Mouse (Mus musculus): Measurements from ENCODE around the gene Zbtb16. TPM values are rescaled to one million over a fixed set of nuclear protein-coding genes. Genes with fewer than 3 reads are reported as not detected.

Zbtb16 gene
- total and polyA plus RNA-seq, 2 experiments from 2014 or later, result 6.8 to 13.5 TPM

DNA sequence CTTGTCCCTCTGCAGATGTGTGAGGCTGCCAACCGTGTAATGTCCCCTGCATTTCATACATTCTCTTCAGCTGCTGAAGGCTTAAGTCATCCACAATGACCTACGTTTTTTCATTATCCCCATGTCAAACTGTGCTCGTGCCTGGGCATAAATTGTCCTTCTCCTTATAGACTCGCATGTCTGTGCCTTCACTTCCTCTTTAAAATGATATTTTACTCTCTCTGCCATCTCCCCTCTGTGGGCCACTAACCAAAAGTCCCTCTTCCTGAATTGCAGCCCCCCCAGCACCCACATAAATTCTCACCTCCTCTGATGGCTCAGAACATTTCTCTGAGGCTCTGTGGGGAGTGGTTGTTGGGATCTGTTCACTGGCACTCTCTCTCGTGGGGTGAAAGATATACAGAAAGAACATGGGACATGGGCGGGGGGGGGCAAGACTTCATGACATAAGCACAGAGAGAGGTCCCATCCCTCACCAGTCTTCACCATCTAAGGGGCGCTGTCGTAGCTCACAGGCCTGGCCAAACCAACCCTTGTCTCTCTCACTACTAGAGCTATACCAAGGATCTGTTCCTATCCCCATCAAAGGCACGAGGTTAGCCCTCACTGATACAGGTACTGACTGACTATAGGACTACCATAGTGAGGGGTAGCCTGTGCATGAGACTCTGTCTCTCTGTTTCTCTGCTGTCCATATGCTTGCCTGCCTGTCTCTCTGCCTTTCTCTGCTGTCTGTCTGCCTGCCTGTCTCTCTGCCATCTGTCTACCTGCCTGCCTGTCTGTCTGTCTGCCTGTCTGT lies 174.6 kb downstream of the Zbtb16 start:
- ATAC-seq, result no peak
- Histone ChIP-seq H3K9ac (replicated peaks; ENCODE audit: low read length) (no peak overlapping the region), H3K4me2 (ENCODE audit: low read depth, low read length) (no peak overlapping the region), H3K27me3 (ENCODE audit: insufficient read depth, low read length) (peaks cover 1% of the 10 kb centered on the region; the same call in 1 of the 2 replicates), H3K4me1 (ENCODE audit: insufficient read depth, low read length) (peaks cover 15% of the 10 kb centered on the region), H3K27ac (no peak overlapping the region), H3K4me3 (ENCODE audit: low read length) (no peak overlapping the region), H3K36me3 (ENCODE audit: insufficient read depth, low read length) (no peaks in the 10 kb centered on the region), H3K9me3 (ENCODE audit: low read length) (no peaks in the 10 kb centered on the region)
- DNase-seq (ENCODE audit: low spot score), result no peak
- WGBS, result 60% methylated on average over 9 of the region's 9 CpGs
- no peak for TF ChIP-seq CTCF (IDR thresholded peaks at IDR 0.05; ENCODE audit: low read depth)

DNA sequence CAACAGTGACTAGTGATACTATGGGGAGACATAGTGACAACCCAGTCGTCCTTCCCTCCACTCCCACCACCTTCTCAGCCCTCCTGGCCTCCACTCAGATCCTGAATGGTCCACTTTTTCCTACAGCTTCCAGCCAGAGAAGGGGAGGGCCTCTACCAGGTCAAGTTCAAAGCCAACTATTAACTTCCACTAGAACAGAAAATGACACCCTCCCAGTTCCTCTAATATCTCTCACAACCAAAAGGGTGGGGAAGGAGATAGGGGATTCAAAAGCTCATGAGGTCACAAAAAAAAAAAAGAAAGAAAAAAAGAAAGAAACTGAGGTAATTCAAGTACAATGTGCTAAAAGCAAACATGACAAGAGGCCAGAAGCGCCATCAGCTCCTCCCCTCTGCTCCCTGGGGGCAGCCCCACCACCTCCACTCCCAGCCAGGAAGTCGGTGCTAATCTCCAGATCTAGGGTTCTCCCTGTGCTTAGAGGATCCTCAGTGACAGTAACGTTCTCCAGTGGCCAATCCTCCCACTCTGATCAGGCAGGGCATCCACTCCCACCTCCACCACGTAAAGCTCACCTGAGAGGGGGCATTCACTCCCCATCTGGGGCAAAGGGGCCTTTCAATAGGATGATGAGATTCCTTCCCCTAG lies 180.4 kb downstream of the Zbtb16 start:
- Histone ChIP-seq H3K9ac (replicated peaks; ENCODE audit: low read length) (no peak overlapping the region), H3K27me3 (ENCODE audit: insufficient read depth, low read length) (no peaks in the 10 kb centered on the region), H3K4me1 (ENCODE audit: insufficient read depth, low read length) (no peaks in the 10 kb centered on the region), H3K27ac (no peak overlapping the region), H3K4me3 (ENCODE audit: low read length) (no peak overlapping the region), H3K36me3 (ENCODE audit: insufficient read depth, low read length) (no peaks in the 10 kb centered on the region), H3K4me2 (ENCODE audit: low read depth, low read length) (no peak overlapping the region), H3K9me3 (ENCODE audit: low read length) (no peaks in the 10 kb centered on the region)
- WGBS, result 31% methylated on average over 5 of the region's 5 CpGs
- TF ChIP-seq CTCF (IDR thresholded peaks at IDR 0.05; ENCODE audit: low read depth), result no peak
- DNase-seq (ENCODE audit: low spot score) (no peak), ATAC-seq (no peak)

DNA sequence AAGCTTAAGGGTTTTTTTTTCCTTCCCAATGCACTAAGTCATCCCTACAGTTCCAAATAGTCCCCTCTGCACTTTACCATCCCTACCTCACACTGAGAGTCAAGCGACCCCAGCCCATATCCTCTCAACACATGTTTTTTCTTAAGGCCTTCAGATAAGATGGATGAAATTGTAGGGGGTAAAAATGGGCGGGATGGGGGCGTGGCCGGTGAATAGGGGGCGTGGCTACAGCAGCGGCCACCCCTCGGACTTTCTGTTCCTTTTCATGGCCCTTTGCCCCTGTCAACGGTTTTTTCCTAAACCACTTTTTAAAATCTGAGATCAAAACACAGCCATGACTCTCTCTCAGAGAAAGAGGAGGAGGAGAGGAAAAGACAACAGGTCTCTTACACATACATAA lies 181.3 kb downstream of the Zbtb16 start:
- no peak for ATAC-seq
- DNase-seq (ENCODE audit: low spot score), result no peak
- Histone ChIP-seq H3K9ac (replicated peaks; ENCODE audit: low read length) (no peak overlapping the region), H3K4me2 (ENCODE audit: low read depth, low read length) (no peak overlapping the region), H3K27ac (no peak overlapping the region), H3K27me3 (ENCODE audit: insufficient read depth, low read length) (no peaks in the 10 kb centered on the region), H3K4me1 (ENCODE audit: insufficient read depth, low read length) (0 out of 2 replicates have a peak, but pooled peaks cover 4% of the 10 kb centered on the region), H3K4me3 (ENCODE audit: low read length) (no peak overlapping the region), H3K9me3 (ENCODE audit: low read length) (no peaks in the 10 kb centered on the region), H3K36me3 (ENCODE audit: insufficient read depth, low read length) (no peaks in the 10 kb centered on the region)
- no peak for TF ChIP-seq CTCF (IDR thresholded peaks at IDR 0.05; ENCODE audit: low read depth)
- WGBS, result 14% methylated on average over 8 of the region's 8 CpGs

- TF ChIP-seq CTCF (IDR thresholded peaks at IDR 0.05; ENCODE audit: low read depth), result no peak
- DNase-seq (ENCODE audit: low spot score) (no peak), ATAC-seq (no peak)
- H3K9me3 ChIP-seq (ENCODE audit: low read length), result no peaks in the 10 kb centered on the region
- no peak overlapping the region for H3K9ac ChIP-seq (replicated peaks; ENCODE audit: low read length)
- H3K36me3 ChIP-seq (ENCODE audit: insufficient read depth, low read length), result no peaks in the 10 kb centered on the region
- H3K4me3 ChIP-seq (ENCODE audit: low read length), result no peak overlapping the region
- WGBS, result 56% methylated on average over 7 of the region's 7 CpGs
- H3K4me1 ChIP-seq (ENCODE audit: insufficient read depth, low read length), result peaks cover 4% of the 10 kb centered on the region; the same call in 1 of the 2 replicates
- H3K27ac ChIP-seq, result no peak overlapping the region
- no peak overlapping the region for H3K4me2 ChIP-seq (ENCODE audit: low read depth, low read length)
- no peaks in the 10 kb centered on the region for H3K27me3 ChIP-seq (ENCODE audit: insufficient read depth, low read length)
These were observed 182.5 kb downstream of the Zbtb16 start for GRCm38 (mm10) chr9:48653399-48654070.

DNA sequence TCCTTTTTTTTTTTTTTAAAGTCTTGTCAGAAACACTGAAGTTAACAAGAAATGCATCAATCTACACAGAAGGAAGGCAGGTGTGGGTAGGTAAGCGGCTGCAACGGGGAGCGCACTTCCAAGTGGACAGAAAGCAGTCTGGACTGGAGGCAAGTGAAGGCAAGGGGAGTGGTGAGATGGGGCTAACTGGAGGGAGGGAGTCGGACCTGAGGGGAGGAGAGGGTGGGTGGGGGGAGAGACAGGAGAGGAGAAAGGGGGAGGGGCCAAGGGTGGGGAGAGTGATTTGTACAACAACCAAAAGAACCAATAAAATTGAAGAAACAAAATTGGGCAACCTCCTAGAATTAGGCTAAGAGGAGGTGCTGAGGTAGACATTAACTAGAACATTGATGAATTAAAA lies 184.0 kb downstream of the Zbtb16 start:
- Histone ChIP-seq H3K27me3 (ENCODE audit: insufficient read depth, low read length) (no peaks in the 10 kb centered on the region), H3K27ac (no peak overlapping the region), H3K9me3 (ENCODE audit: low read length) (no peaks in the 10 kb centered on the region), H3K36me3 (ENCODE audit: insufficient read depth, low read length) (no peaks in the 10 kb centered on the region), H3K4me3 (ENCODE audit: low read length) (no peak overlapping the region), H3K4me1 (ENCODE audit: insufficient read depth, low read length) (peaks cover 4% of the 10 kb centered on the region; the same call in 1 of the 2 replicates), H3K4me2 (ENCODE audit: low read depth, low read length) (no peak overlapping the region), H3K9ac (replicated peaks; ENCODE audit: low read length) (no peak overlapping the region)
- DNase-seq (ENCODE audit: low spot score) (no peak), ATAC-seq (no peak)
- WGBS, result 56% methylated on average over 4 of the region's 4 CpGs
- no peak for TF ChIP-seq CTCF (IDR thresholded peaks at IDR 0.05; ENCODE audit: low read depth)

- ATAC-seq, result no peak
- H3K4me1 ChIP-seq (ENCODE audit: insufficient read depth, low read length), result peaks cover 4% of the 10 kb centered on the region; the same call in 1 of the 2 replicates
- no peak overlapping the region for H3K9ac ChIP-seq (replicated peaks; ENCODE audit: low read length)
- no peak for DNase-seq (ENCODE audit: low spot score)
- no peak for TF ChIP-seq CTCF (IDR thresholded peaks at IDR 0.05; ENCODE audit: low read depth)
- H3K27ac ChIP-seq, result no peak overlapping the region
- H3K27me3 ChIP-seq (ENCODE audit: insufficient read depth, low read length), result no peaks in the 10 kb centered on the region
- no peaks in the 10 kb centered on the region for H3K36me3 ChIP-seq (ENCODE audit: insufficient read depth, low read length)
- H3K9me3 ChIP-seq (ENCODE audit: low read length), result no peaks in the 10 kb centered on the region
- H3K4me2 ChIP-seq (ENCODE audit: low read depth, low read length), result no peak overlapping the region
- WGBS, result 70% methylated on average over 2 of the region's 2 CpGs
- no peak overlapping the region for H3K4me3 ChIP-seq (ENCODE audit: low read length)
These were observed 185.2 kb downstream of the Zbtb16 start for GRCm38 (mm10) chr9:48650846-48651245.

Data from hindbrain, postnatal 0 days (tissue).